Mouse (Mus musculus): ENCODE results near the gene Apmap. TPM values are rescaled to one million over a fixed set of nuclear protein-coding genes. Genes with fewer than 3 reads are reported as not detected.

Apmap gene
- total RNA-seq (2021) = 100 to 1,000 TPM; 113 to 195 TPM
- polyA plus RNA-seq (2012; rRNA removed) = 45.3 and 46.1 TPM in 2 replicates
- long read RNA-seq, transcript Apmap-201 (9 exons, 2,235 nt) = major isoform, 86 of 180 reads
- long read RNA-seq, partial matches to known transcripts = 63 of 180 reads
- long read RNA-seq, other reads (novel, unspliced or antisense) = 31 of 180 reads

DNA sequence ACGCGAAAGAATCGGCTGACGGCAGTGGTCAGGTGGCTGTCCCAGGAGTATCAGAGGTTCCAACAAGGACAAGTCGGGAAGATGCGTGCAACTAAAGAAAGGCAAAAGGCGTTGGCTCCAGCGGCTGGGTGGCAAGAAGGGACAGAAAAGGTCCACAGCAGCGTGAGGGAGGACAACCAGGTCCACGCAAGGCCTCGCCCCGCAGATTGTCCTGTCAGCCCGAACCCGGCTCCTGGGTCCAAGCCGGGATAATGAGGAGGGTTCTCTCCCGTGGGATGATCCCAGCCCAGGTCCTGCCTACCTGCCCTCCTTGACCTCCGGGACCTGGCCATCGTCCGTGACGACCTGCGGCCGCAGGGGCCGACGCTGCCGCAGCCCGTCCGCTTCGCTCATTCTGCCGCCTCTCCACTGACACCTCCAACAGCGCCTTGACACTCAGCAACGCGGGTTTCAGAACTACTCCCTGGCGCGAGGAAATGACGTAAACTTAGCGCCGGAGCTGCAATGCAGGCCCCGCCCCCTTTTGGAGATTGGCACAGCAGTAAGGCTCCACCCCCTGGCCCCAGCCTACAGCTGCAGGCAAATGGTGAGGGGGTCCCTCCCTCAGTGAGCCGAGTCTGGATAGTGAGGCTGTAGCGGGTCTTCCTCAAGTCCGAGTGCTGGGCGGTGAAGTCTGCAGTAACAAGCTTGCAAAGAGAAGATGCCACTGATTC is at the start of gene Apmap:
TSS of gene Apmap (minus strand) at position 481 of the 713 bp plus-strand sequence.
- peak; percentile 96 for DNase-seq

DNA sequence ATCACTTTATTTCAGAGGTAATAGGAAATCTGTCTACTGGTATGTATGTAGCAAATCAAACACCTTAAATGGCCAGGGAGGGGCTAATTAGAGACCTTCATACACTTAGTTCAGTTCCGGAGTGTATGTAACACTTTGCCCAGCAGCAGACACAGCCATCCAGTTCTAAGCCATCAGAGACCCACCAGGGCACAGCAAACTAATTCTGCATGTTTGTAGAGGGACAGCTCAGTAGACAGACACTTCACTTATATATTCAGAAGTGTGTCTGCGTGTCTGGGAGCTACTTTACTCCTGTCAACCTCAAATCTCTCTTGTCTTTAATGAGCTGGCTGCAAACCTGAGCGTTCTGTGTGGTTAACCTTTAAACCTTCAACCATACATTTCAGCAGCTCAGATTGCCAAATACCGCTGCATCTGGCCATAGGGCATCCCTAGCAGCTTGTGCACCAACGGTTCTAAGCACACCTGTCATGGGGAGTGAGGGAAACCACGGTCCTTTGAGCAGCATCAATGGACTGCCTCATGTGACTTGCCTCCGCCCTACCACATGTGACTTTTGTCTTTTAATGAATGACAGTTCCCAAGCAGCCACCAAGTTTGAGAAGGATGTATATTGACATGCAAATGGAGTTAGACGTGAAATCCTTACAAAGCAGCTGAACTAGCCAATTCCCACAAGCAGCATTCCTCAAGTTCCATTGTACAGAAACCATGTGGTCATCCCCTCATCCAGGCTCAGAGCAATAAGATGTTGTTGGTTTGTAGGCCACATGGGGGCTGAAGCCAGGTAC is 48.8 kb upstream of the Apmap start:
- DNase-seq = no peak

DNA sequence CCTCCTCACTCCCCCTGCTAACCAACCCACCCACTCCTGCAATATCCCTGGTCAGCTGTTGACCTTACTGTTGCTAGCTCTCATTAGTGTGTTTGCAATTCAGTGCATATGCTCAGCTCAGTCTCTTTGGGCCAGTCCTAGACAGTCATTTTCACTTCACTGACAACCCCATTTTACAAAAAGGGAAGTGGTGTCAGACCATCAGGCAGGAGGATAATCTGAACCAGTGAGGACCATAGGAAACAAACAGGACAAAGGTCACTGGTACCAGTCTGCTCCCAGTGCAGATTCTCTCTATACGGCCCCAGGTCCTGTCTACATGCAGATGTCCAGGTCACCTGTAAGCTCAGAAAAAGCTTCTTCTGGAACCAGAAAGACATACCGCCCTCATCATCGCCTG is 47.7 kb upstream of the Apmap start:
- no peak for DNase-seq

DNA sequence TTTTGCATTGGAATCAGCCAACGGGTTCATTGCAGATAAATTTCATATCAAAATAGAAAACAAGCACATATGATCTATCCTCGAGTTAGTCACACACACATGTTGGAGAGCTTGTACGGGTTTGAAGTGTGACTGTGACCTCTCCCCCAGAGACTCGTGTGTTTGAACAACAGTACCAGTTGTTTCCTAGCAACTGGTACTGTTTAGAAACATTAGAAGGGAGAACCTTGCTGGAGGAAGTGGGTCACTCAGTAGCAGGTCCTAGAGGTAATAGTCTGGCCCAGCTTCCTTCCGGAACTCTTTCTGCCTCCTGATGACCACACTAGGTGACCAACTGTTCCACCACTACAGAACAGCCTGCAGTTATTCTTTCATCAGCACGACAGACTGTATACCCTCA is 46.9 kb upstream of the Apmap start:
- no peak for DNase-seq

DNA sequence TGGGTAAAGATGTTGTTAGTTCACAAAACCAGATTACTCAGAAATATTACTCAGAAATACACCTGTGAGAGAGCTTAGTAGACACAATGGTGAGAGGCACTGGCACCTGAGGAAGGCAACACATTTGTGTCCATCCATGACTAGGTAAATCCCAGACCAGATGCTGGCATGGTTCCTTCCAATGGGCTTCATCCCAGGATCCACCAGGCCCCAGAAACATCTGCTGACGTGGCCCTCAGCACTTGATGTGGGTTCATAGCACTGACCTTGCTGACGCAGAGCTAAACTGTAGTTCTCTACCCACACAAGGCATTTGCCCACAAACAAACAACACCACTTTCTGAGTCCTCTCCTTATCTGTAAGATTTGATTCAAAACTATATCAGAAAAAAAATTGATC is 46.4 kb upstream of the Apmap start:
- DNase-seq = no peak

DNA sequence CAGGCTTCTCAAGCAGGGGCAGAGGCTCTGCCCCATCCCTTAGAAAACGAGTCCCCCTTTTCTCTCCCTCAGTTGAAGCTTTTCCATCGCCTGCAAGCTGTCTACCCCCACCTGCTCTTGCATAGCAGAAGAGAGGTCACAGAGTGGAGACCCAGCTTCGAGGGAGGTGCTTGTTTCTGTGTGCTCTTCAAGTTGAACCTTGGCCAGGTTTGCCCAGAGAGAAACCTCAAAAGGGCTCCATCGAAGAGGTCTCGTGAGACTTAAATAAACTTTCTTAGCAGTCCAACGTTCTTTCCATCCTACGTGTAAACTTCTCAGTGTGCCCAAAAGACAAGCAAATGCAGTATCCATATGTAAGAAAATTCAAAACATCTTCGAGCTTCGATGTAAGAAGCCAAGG is 43.0 kb upstream of the Apmap start:
- DNase-seq = no peak

DNA sequence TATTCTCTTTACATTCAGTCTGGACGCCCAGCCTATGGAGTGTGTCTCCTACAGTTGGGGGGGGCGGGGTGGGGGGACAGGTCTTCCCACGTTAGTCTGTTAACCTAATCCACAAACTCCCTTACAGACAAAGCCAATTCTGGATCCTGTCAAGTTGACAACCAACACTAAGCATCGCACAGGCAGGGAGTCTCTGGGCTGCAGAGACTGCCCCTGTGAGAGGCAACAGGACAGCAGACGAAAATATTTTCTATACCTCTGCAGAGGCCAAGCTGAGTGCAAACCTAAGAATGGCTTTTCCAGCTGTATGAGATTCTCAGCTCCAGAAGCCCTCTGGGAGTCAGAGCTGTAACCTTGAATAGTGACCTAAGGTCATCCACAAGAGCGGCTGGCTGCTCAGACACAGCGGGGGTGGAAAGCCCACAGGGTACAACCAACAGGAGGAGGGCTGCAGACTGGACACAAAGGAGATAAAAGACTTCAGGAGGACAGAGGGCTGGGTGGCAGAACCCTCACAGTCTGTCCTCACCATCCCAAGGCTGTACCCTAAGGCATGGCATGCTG is 42.2 kb upstream of the Apmap start:
- no peak for DNase-seq

DNA sequence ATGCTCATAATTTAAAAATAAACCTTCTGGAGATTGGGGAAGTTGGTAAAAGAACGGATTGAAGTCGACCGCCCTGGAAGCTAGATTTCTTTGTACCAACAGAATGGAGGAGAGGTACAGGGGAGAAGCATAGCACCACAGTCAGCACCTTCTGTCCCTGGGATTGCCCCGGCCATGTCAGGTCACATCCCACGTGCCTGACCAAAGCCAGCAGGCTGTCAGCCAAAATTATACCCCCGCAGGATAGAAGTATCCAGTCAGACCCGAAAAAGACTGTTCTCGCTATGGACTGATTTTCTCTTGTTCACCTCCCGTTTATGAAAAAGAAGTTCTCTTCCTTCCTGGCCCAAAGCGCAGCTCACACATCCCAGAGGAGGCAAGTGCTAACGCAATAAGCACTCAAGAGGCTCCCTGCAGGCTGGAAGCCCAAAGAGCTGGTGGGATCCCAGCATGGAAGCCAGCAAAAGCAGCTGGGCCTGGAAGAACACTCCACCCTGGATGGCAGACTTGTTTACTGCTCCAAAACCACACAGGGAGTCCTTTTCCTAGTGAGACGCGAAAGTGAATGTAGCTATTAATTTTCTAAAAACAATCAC is 40.0 kb upstream of the Apmap start:
- no peak for DNase-seq

DNA sequence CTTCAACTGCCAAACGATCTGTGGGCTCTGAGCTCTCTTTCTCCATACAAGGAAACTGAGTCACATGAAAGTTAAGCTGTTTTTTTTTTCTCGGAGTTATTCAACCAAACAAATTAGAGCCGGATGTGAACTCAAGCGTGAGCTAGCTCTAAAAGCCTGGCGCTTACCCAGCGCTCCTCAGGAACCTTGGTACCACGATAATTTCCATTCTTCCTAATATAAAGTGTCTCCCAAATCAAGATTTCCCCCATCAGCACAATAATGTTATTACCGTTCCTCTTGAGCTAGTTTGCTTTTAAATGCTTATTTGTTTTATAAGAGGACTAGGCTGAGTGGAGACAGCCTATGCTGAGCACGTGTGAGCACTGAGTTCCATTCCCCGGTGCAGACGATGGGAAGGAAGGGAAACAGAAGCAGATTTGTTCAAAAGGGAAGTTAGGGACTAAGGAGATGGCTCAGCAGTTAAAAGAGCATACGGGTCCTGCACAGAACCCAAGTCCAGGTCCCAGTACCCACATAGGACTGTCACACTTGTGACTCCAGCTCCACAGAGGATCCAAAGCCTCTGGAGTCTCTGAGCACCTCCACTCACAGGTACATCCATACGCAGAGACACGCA is 39.4 kb upstream of the Apmap start:
- no peak for DNase-seq

DNA sequence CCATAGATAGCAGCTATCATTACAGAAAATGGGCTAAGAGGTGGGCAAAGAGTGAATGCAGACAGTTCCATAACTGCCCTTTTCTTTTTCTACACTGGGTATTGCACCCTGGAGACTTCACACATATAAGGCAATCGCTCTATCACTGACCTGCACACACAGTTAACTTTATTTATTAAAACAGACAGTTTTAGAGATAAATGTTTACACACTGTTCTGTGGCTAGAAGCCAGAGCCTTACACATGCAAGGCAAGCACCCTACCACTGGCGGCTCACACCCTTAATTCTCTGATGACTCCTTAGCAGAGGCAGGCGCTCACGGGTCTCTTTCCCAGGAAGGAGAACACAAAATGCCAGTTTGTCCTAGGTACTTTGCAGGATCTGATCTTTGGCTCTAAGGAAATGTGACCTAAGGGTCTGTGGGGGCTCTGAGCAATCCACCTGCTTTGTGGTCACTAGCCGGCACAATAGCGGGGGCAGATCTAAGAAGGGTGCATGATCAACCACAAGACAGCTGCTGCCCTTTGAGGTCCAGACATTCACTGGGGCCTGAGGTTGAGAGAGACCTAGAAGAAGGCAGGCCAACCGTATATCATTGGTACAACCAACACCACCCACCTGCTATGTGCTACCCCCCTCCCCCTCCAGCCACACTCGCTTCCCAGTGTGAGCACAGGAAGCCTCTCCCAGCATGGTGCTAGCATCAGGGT is 38.2 kb upstream of the Apmap start:
- no peak for DNase-seq

DNA sequence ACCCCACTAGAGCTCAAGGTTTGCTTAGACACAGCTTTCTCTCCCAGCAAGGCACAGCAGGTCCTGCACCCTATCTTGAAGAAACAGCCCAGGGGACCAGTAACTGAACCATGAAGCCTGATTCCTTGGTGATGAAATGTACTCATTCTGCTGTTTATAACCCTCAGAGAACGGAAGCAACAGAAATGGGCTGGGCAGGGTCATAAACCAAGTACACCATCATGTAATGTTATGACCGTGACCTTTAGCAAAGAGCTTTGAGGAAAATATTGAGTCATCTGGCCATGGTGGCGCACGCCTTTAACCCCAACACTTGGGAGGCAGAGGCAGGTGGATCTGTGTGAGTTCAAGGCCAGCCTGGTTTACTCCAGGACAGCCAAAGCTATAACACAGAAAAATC is 36.9 kb upstream of the Apmap start:
- DNase-seq = peak; percentile 55

DNA sequence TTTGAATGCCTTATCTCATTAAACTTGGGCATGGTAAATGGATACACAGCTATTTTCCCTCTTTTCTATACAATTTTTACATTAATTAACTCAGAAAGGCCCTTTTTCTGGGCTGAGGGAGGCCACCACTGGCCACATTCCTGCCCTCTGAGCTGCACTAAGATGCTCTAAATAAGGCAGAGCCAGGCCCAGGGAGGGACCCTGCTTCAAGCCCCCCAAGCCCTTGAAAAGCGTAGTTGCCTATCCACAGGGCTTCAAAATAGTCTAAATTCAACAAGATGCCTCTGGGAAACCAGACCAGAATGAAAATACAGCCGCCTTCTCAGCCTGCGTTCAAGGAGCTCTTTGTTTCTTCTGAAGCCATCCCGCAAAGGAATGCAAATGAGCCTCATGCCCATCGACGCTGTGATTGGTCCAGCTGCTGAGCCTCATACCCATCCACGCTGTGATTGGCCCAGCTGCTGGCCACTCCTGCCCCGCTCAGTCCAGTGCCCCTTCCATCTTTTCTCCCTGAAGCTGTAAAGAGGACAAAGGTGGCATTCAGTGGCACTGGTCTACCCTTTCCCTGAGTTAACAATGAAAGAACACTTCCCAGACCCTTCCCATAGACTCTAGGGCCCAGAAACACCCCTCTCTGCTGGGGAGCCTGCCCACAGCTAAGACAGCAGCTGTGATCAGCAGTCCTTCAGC is 35.5 kb upstream of the Apmap start:
- DNase-seq = no peak

DNA sequence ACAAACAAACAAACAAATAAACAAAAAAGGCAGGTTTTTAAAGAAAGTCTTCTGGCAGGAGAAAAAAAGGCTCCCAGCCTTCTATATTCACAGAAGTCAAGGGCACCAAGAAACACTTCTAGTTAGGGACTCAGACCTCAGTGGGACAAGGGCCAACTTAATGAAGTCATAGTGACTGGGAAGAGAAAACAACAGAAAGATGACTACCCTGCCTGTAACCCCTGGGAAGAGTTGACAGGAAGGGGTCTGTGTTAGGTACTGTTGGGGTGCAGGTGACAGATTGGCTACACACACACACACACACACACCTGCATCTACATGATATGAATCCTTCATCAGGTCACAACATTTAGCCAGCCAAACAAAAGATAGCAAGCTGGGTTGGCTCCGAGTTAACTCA is 34.8 kb upstream of the Apmap start:
- DNase-seq = peak; percentile 62

DNA sequence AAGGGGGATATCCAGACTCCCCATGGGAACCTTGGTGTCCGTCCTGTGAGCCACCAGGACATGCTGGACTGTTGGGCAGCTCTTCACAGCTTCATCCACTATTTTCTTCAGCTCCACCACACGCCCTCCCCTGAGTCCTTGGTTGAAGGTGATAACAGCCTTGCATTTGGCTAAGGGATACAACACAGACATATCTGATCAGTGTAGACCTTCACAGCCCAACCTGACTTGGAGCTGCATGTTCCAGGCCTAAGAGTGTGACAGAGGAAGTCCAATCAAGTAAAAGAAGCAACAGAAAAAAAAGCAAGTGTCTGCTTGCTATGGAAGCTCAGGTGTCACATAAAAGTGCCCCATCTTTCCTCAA is 30.0 kb upstream of the Apmap start:
- DNase-seq = no peak

DNA sequence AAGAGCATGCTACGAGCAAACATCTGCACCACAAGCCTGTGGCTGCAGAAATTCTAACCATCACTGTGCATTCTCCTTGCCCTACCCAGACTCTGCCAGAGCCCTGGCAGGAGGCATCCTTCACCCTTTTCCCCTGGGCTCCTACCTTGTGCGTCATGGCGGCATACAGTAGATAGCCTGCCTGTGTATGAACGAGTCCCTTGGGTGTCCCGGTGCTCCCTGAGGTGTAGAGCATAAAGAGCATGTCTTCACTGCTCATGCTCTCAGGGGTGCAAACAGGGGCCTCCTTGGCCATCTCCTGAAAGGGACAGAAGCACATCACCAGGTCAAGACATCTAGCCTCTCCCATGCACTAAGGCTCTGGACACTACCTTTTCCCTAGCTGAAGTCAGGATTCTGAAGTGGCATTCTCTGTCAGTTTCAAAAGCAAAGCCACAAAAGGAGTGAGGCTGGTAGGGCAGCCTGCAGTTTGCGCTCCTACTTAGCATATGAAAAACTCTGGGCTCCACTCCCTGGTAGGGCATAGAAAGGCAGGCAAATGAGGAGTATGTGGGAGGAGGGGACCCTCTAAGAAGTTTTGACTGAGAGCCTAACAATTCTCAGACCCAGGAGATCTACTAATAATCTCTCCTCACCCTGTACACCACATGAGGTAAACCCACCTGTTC is 29.5 kb upstream of the Apmap start:
- no peak for DNase-seq

DNA sequence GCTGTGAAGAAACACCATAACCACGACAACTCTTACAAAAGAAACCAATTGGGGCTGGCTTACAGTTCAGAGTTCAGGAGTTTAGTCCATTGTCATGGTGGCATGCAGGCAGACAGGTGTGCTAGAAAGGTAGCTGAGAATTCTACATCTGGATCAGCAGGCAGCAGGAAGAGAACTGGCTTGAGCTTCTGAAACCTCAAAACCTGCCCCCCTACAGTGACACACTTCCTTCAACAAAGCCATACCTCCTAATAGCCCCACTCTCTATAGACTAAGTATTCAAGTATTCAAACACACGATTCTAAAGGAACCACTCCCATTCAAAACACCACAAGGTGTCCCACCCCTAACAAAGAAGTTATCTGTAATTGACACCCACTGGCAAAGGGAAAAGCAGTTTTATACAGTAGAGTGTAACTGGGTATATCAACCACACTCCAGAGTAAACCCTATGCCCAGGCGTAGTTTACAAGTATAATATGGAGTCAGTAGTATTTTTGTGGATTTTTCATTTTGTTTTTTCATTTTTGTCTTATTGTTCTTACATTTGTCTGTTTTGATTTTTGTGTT is 27.6 kb upstream of the Apmap start:
- no peak for DNase-seq

DNA sequence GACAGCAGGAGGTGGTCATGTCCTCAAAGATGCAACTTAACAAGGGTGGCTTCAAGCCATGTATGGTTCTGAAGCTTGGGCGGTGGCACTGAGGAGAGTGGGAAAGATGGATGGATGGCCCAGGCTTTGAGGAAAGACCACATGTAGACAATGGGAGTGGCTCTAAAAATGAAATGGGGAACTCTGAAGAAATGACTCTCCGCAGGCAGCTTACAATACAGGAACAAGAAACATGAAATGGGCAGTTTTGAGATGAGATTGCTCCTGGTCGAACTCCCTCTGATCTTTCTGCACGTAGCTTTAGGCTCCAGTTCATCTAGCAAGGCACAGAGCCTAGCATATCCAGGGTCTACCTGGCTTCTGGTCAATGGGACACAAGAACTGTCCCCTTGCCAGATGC is 20.9 kb upstream of the Apmap start:
- DNase-seq = no peak

DNA sequence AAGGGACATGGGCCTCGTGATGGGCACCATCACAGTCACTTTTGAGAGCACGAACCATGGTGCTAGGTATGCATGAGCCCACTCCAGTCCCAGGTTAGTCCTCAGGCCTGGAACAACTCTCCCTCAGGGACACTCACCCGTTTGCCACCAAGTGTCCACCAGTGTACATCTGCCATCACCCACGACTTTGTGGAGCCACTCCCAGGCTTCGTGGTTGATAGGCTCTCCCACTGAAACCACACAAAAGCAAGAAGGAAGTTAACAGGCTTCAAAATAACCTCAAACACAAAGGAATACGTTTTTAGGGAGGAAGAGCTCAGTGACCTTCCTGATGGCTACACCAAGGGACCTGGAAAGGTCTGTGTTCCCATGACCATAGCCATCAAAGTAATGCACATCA is 18.8 kb upstream of the Apmap start:
- DNase-seq = no peak

DNA sequence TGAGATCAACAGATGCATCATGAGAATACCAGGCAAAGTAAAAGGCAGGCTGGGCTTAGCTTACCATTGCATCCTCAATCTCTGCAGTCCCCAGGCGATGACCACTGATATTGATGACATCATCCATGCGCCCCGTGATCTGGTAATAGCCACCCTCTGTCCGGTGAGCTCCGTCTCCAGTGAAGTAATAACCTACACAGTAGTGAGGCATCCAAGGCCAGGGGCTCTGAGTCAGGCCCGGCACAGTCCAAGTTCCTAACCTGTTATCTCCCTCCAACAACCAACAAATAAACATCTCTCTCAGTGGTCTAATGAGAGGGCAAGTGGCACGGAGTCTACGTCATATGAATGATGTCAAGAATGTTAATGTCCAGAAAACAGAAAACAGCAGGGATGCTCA is 16.6 kb upstream of the Apmap start:
- peak; percentile 69 for DNase-seq

DNA sequence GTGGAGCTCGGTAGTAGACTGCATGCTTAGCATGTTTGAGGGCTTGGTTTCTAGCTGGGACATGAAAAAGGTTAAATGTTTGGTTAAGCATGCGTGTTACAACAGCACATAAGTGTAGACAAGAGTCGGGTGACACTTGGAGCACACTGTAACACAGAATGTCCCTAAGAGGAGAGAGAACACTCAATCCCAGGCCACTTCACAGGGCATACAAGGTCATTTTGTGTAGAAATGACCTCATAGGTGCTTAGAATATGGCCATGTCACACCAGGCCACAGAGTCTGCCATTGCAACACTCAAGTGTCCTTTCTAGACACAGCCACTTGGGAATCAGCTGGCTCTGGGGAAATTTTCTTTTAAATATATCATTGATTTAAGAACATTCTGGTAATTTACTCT is 15.6 kb upstream of the Apmap start:
- DNase-seq = no peak
